Mouse (Mus musculus) cerebellum, postnatal 14 days (tissue): ENCODE data around the gene Fam206a.

Experiments used
- DNase-seq, 2 experiments: peaks; one replicate each; pipeline ENCODE4 v3.0.0; 2021; ENCODE audit warnings: mixed read lengths in 2 of 2

The Fam206a gene

DNA sequence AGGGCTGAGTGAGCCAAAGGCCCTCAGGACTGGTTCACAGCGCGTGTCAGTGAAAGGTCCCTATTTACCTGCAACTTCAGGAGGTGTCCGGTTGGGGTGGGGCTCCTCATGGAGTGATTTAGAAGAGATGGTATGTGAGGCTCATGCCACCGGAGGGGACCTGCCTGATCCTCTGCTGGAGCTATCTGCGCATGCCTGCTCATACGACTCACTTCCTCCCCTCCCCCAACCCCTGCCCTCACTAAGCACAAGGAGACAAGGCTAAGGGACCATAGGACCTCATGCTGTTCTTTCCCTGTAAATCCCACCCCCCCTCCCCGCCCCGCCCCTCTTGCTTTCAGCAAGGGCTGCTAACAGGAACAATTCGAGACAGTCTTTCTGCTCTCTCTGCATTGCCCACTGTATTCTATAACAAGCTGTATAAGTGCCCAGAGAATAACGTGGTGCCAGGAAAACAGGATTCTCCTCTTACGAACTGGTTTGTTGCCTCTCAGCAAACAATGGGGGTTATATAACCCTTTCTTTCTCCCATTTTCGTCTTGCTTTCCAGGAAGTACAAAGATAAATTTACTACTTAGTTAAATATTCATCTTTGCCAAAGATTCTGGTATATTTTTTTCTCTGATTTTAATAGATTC lies 43.9 kb downstream of the Fam206a start:
- DNase-seq = no peak

DNA sequence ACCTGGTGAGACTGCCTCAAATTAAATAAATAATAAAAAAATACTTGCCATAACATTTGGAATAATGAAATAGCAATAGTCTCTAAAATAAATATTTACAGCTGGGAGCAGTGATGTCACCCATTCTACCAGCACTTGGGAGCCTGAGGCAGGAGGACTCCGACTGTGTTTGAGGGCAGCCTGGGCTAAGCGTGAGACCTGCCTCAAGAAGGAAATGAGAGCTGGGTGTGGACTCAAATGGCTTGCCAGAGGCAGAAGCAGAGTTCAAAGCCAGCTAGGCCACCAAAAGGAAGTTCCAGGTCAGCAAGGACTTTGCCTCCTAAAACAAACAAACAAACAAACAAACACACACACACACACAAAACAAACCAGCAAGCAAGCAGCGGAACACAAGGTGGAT lies 45.3 kb downstream of the Fam206a start:
- no peak for DNase-seq

DNA sequence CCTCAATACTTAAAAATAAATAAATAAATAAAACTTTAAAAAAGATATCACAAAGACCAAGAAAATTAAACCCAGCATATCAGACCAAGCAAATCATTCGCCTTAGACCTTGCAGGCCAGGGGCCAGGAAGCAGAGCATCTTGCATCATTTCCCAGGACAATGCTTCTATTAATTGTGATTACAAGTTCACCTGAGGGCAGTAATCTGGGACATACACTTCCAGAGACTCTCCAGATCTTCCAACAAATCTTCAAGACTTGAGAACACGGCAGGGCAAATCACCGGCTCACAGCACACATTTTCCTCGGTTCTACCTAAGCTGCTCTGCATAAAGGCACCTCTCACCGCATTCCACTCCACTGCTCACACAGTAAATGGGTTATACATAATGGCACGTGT lies 45.9 kb downstream of the Fam206a start:
- DNase-seq = no peak

DNA sequence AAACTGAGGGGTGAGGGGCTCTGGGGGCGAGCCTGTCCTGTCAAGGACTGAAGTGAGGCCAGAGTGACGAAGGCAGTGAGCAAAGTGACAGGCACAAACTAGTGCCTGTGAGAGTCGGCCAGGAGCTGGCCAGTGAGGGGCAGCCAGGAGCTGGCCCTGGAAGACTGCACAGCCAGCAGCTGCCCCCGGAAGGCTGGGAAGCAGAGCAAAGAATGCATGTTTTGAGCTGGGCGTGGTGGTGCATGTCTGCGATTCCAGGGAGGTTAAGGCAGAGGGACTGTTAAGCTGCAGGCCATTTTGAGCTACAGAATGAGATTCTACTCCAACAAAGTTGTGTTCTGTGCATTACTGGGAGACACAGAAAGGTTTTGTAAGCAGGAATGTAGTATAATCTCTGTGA lies 48.6 kb downstream of the Fam206a start:
- DNase-seq = peak in 1 of 2 experiments; percentile 28

DNA sequence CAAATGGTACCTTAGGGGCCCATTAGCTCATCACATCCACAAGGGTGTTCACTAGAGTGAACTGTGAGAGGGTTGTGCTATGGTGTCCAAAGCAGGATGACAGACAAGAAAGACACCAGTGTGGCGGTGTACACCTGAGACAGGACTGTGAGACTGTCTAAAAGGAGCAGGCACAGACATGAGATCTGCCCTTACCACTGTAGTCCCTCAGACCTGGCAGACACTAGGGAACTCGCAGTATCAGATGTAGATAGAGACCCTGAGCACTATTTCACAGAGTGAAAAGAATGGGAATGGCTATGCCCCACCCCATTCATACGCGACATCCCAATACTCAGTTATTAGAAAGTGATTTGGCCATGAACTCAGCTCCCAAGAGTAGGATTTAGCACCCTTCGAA lies 53.8 kb downstream of the Fam206a start:
- DNase-seq = no peak

DNA sequence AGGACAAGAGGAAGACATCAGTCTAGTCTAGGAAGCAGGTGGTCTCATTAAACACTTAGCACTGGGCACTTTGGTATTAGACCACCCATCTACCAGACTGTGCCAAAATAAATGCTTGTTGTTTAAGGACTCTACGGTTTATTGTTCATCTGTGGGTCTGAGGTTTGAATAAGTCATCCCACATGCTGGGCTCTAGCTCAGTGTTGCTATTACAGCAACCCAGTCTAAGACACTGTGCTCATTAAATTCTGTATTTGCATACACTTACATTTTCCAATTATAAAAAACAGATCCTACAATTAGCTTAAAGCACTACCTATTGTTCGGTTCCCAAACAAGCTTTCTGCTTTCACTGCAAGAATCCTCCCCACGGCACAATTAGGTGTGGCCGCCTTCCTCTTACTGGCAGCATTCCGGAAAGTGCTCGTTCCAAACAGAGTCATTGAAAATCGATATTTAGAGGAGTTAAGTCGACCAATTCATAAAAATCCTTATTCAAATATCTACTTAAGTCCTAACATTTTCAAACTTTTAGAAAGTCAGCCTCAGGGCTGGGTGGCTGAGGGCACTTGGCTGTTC lies 54.3 kb downstream of the Fam206a start:
- no peak for DNase-seq

DNA sequence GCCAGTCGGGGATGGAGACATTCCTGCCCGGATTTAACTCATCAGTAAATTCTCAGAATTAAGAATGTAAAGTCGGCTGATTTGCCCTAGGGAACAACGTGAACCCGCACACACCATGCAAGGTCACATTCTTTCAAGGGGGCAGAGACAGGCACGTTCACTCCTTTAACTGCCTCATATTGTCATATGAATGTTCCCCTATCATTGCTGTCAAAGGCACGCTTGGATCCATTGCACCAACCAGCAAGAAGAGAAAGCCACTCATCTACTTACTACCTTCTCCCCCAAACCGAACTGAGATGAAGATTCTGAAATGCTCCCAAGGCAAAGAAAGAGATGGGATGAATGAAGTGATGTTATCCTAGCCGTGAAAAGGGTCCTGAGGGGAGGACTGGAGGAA lies 56.6 kb downstream of the Fam206a start:
- no peak for DNase-seq
